Mouse (Mus musculus) liver, embryonic 14.5 days (tissue): ENCODE results near the gene Adipor1. TPM values are rescaled to one million over a fixed set of nuclear protein-coding genes. Genes with fewer than 3 reads are reported as not detected.

ENCODE experiments used
- ATAC-seq: fragments of 200-750 bp; cut with Nextera tagmentation; 2 replicates; pipeline ENCODE4 v1.8.0; 2017; ENCODE audit warnings: moderate number of reproducible peaks, mild to moderate bottlenecking, moderate library complexity; ENCODE audit not compliant: insufficient read depth
- DNase-seq, 3 experiments: peaks; one replicate each; pipeline ENCODE4 v3.0.0-alpha.2; 2012 to 2013; ENCODE audit warnings: low read depth in 3 of 3, low spot score in 3 of 3
- H3K27ac ChIP-seq: fragments of 300-500 bp; sonication (generic); 2 replicates; pipeline ENCODE4 v1.5.1; 2014; ENCODE audit warnings: moderate library complexity, mild to moderate bottlenecking, control low read depth, inconsistent platforms
- H3K27me3 ChIP-seq: fragments of 300-500 bp; sonication (generic); 2 replicates; pipeline ENCODE4 v1.6.1; 2014; ENCODE audit warnings: mild to moderate bottlenecking, low read length, moderate library complexity; ENCODE audit not compliant: control insufficient read depth, insufficient read depth
- H3K36me3 ChIP-seq: fragments of 300-500 bp; sonication (generic); replicated peaks from 2 replicates; pipeline ENCODE4 v1.6.1; 2014; ENCODE audit warnings: low read depth; ENCODE audit not compliant: control insufficient read depth, insufficient read depth
- H3K4me1 ChIP-seq, 2 experiments: fragments of 200-500 bp in 1 of 2; fragments of 300-500 bp in 1 of 2; sonication (generic) in 1 of 2; replicated peaks; 2 replicates each; pipeline ENCODE4 v1.6.1; 2012 to 2014; ENCODE audit warnings: antibody characterized with exemption in 1 of 2, inconsistent platforms in 1 of 2, low read length in 1 of 2; ENCODE audit not compliant: control insufficient read depth in 2 of 2, insufficient read depth in 2 of 2
- H3K4me2 ChIP-seq: fragments of 300-500 bp; sonication (generic); 2 replicates; pipeline ENCODE4 v1.6.1; 2014; ENCODE audit warnings: low read depth, mild to moderate bottlenecking, control low read depth, moderate library complexity
- H3K4me3 ChIP-seq, 2 experiments: fragments of 200-500 bp in 1 of 2; fragments of 300-500 bp in 1 of 2; sonication (generic) in 1 of 2; 2 replicates each; pipeline ENCODE4 v1.5.1; 2012 to 2014; ENCODE audit warnings: low read depth in 2 of 2, low read length in 2 of 2, mild to moderate bottlenecking in 2 of 2, control low read depth in 1 of 2, inconsistent platforms in 1 of 2, moderate library complexity in 1 of 2; ENCODE audit not compliant: insufficient read depth in 1 of 2
- H3K9ac ChIP-seq: fragments of 300-500 bp; sonication (generic); replicated peaks from 2 replicates; pipeline ENCODE4 v1.6.1; 2014; ENCODE audit warnings: mild to moderate bottlenecking, control low read depth, moderate library complexity
- H3K9me3 ChIP-seq: fragments of 300-500 bp; sonication (generic); 2 replicates; pipeline ENCODE4 v1.6.1; 2016; ENCODE audit warnings: low read length, mixed read lengths; ENCODE audit not compliant: control insufficient read depth
- CTCF ChIP-seq: IDR thresholded peaks from 2 replicates; pipeline ENCODE4 v1.5.1; 2016; ENCODE audit warnings: antibody characterized with exemption, low read depth, control low read depth
- EP300 ChIP-seq: IDR thresholded peaks from 2 replicates; pipeline ENCODE4 v1.6.1; 2016; ENCODE audit warnings: antibody characterized with exemption, low read depth
- WGBS: fragments of 180-500 bp; shearing (Covaris S2); extraction: QIAGEN DNeasy Blood & Tissue Kit; methylation state at CpG from one replicate; pipeline ENCODE4 v1.1.7; 2014; ENCODE audit not compliant: insufficient replicate concordance; 5-methylcytosine and 5-hydroxymethylcytosine counted together
- polyA plus RNA-seq, 2 experiments: library from polyadenylated mRNA; depleted of rRNA in 1 of 2; stranded (reverse) in 1 of 2; unstranded in 1 of 2; fragments of >200 nt; fragmentation: Nextera tagmentation in 1 of 2; extraction: Ambion mirVana in 1 of 2; gene quantifications; 2 replicates each; pipeline versions ENCODE4 v1.2.1 to v1.2.3; 2012 to 2014

Gene Adipor1
- polyA plus RNA-seq, 2 experiments: 59.6 to 126 TPM

- Histone ChIP-seq H3K9ac (peak overlapping the region; percentile 56), H3K36me3 (peaks cover 22% of the 10 kb centered on the region), H3K4me3 (peak overlapping the region in 1 of 2 experiments; percentile 90; a peak in 2 of 4 replicates), H3K9me3 (no peaks in the 10 kb centered on the region), H3K27ac (peak overlapping the region; percentile 84), H3K27me3 (no peaks in the 10 kb centered on the region), H3K4me2 (peak overlapping the region; percentile 84), H3K4me1 (peaks cover 73 to 75% of the 10 kb centered on the region in 2 experiments)
- ATAC-seq (no peak), DNase-seq (no peak)
- TF ChIP-seq CTCF (no peak), EP300 (no peak)
- WGBS: 9% methylated on average over 1 of the region's 1 CpGs
These were observed 4.0 kb downstream of the Adipor1 start for GRCm38 (mm10) chr1:134419176-134419575.

- peak in 1 of 3 experiments; percentile 47 for DNase-seq
- ATAC-seq: no peak
- no peak for TF ChIP-seq EP300
- no peak for TF ChIP-seq CTCF
- H3K4me2 ChIP-seq: peak overlapping the region; percentile 84
- peak overlapping the region; percentile 56 for H3K9ac ChIP-seq
- no peaks in the 10 kb centered on the region for H3K27me3 ChIP-seq
- no peaks in the 10 kb centered on the region for H3K9me3 ChIP-seq
- H3K4me3 ChIP-seq: peak overlapping the region in 1 of 2 experiments; percentile 90; a peak in 2 of 4 replicates
- peaks cover 29% of the 10 kb centered on the region for H3K36me3 ChIP-seq
- WGBS: 13% methylated on average over 5 of the region's 5 CpGs
- peak overlapping the region; percentile 84 for H3K27ac ChIP-seq
- H3K4me1 ChIP-seq: peaks cover 75 to 80% of the 10 kb centered on the region in 2 experiments
These were observed 4.7 kb downstream of the Adipor1 start for GRCm38 (mm10) chr1:134419751-134420458.

- H3K4me2 ChIP-seq: peak overlapping the region; percentile 60
- H3K36me3 ChIP-seq: peaks cover 57% of the 10 kb centered on the region
- H3K27ac ChIP-seq: peak overlapping the region; percentile 93
- peaks cover 77 to 81% of the 10 kb centered on the region in 2 experiments for H3K4me1 ChIP-seq
- H3K9me3 ChIP-seq: no peaks in the 10 kb centered on the region
- ATAC-seq: peak; percentile 70
- H3K9ac ChIP-seq: no peak overlapping the region; the same call in 1 of the 2 replicates
- TF ChIP-seq EP300 (no peak), CTCF (no peak)
- 33% methylated on average over 10 of the region's 10 CpGs for WGBS
- peak in 2 of 3 experiments; percentile 49 to 54 for DNase-seq
- H3K4me3 ChIP-seq: peak overlapping the region in 1 of 2 experiments; percentile 18; a peak in 1 of 4 replicates
- H3K27me3 ChIP-seq: no peaks in the 10 kb centered on the region
These were observed 8.7 kb downstream of the Adipor1 start for GRCm38 (mm10) chr1:134423911-134424310.

GRCm38 (mm10) chr1:134426289-134426688, 11.1 kb downstream of the Adipor1 start:
- peak overlapping the region; percentile 96 for H3K27ac ChIP-seq
- TF ChIP-seq EP300 (peak; percentile 98), CTCF (peak; percentile 38)
- 17% methylated on average over 5 of the region's 5 CpGs for WGBS
- H3K36me3 ChIP-seq: peaks cover 79% of the 10 kb centered on the region
- H3K27me3 ChIP-seq: no peaks in the 10 kb centered on the region
- peak overlapping the region; percentile 78 for H3K4me2 ChIP-seq
- ATAC-seq: peak; percentile 99
- peak overlapping the region; percentile 62 for H3K9ac ChIP-seq
- H3K9me3 ChIP-seq: no peaks in the 10 kb centered on the region
- peaks cover 53 to 57% of the 10 kb centered on the region in 2 experiments for H3K4me1 ChIP-seq
- H3K4me3 ChIP-seq: peak overlapping the region in 1 of 2 experiments; percentile 42; a peak in 3 of 4 replicates
- DNase-seq: peak; percentile 93 to 98 (median 93)

- no peak overlapping the region for H3K27ac ChIP-seq
- WGBS: 78% methylated on average over 10 of the region's 10 CpGs
- no peak overlapping the region for H3K9ac ChIP-seq
- no peaks in the 10 kb centered on the region for H3K9me3 ChIP-seq
- H3K4me3 ChIP-seq: no peak overlapping the region
- no peaks in the 10 kb centered on the region for H3K27me3 ChIP-seq
- H3K4me1 ChIP-seq: peaks cover 6 to 12% of the 10 kb centered on the region in 2 experiments; a peak in 3 of 4 replicates
- peaks cover 55% of the 10 kb centered on the region for H3K36me3 ChIP-seq
- TF ChIP-seq EP300: no peak
- TF ChIP-seq CTCF: no peak
- DNase-seq (no peak), ATAC-seq (no peak)
- H3K4me2 ChIP-seq: no peak overlapping the region
These were observed 17.8 kb downstream of the Adipor1 start for GRCm38 (mm10) chr1:134433002-134433401.
